9 mouse cellular contexts compared by ENCODE assay signal in genomic region chr3:121646364-121647048, GRCm38 (mm10). TPM values are rescaled to one million over a fixed set of nuclear protein-coding genes. Genes with fewer than 3 reads are reported as not detected.
DNase-seq lines count a peak whose midpoint lies in the region; ATAC-seq lines count a peak whose summit lies in the region.
"Had no signal": no experiment of that assay in that cellular context is flagged by ENCODE, and none has a peak within 500 bp of the region (broad histone marks: within the 10 kb centered on the region; RNA-seq: fewer than 3 reads in every experiment).

No protein-coding gene starts in this region.

- WGBS in midbrain, embryonic 11.5 days = 70% methylated on average over 9 of the region's 9 CpGs

- DNase-seq in gastrocnemius, adult 18-20 months (ENCODE audit: low spot score) = peak; percentile 48
- DNase-seq in gastrocnemius, postnatal 10 days = no peak
- DNase-seq in embryo, embryonic 11 days = peak; percentile 47
- peak; percentile 44 for DNase-seq in kidney, adult 18-20 months
- DNase-seq in lung, postnatal 14 days = peak; percentile 27
- DNase-seq in midbrain, embryonic 11.5 days (ENCODE audit: low spot score, missing footprints) = no peak

- H3K27me3 ChIP-seq in midbrain, embryonic 11.5 days (ENCODE audit: control insufficient read depth, insufficient read depth, low read length) = no peaks in the 10 kb centered on the region

- H3K9me3 ChIP-seq in midbrain, embryonic 11.5 days (ENCODE audit: control insufficient read depth, low read length) = no peaks in the 10 kb centered on the region

- no peak overlapping the region for H3K4me3 ChIP-seq in midbrain, embryonic 11.5 days (ENCODE audit: low read depth, low read length)

- peaks cover 4% of the 10 kb centered on the region; the same call in 1 of the 2 replicates for H3K4me1 ChIP-seq in midbrain, embryonic 11.5 days (ENCODE audit: control insufficient read depth, insufficient read depth, low read length)

- no peaks in the 10 kb centered on the region for H3K36me3 ChIP-seq in midbrain, embryonic 11.5 days (ENCODE audit: control insufficient read depth, insufficient read depth, low read length)

- H3K4me2 ChIP-seq in midbrain, embryonic 11.5 days = no peak overlapping the region

- ATAC-seq in granulocyte monocyte progenitor cell, adult 5-6 weeks (replicated peaks; ENCODE audit: poor library complexity, severe bottlenecking) = no peak
- no peak for ATAC-seq in CD4-positive, CD25-positive, alpha-beta regulatory T cell, adult 4 months
- ATAC-seq in midbrain, embryonic 11.5 days (ENCODE audit: low FRiP score) = no peak

- H3K9ac ChIP-seq in midbrain, embryonic 11.5 days (ENCODE audit: low read length) = no peak overlapping the region

- H3K27ac ChIP-seq in midbrain, embryonic 11.5 days (ENCODE audit: low read depth, low read length) = no peak overlapping the region

RNA-seq across cellular contexts. Expression of gene 4930432M17Rik, which starts 24.1 kb away (rescaled TPM):
- not detected for total RNA-seq in gastrocnemius, adult 18-20 months (2021)
- not detected for total RNA-seq in gastrocnemius, postnatal 10 days (2021)
- not detected in 2 replicates for total RNA-seq in granulocyte monocyte progenitor cell, adult 5-6 weeks (2014; fragmentation: Nextera tagmentation)
- not detected in 2 replicates for total RNA-seq in granulocyte monocyte progenitor cell, adult 5-6 weeks (2017)
- not detected for polyA plus RNA-seq in CD4-positive, CD25-positive, alpha-beta regulatory T cell, adult 4 months (2017; shearing (Covaris generic))
- not detected in 2 replicates for polyA plus RNA-seq in midbrain, embryonic 11.5 days (2014; fragmentation: Nextera tagmentation; extraction: Ambion mirVana)
- total RNA-seq: heart, postnatal 14 days had no signal

Comparison
In these comparisons a context has a peak if more than half of its experiments do, and no peak if none do; other contexts are left out.
1. DNase-seq: peak in gastrocnemius, adult 18-20 months (single experiment), embryo, embryonic 11 days (single experiment), kidney, adult 18-20 months (single experiment) and lung, postnatal 14 days (single experiment); none in gastrocnemius, postnatal 10 days (single experiment) and midbrain, embryonic 11.5 days (single experiment).